Mouse (Mus musculus) small intestine, adult 2 months (tissue): Measurements from ENCODE around the gene Slc35g2. TPM values are rescaled to one million over a fixed set of nuclear protein-coding genes. Genes with fewer than 3 reads are reported as not detected.
A peak's percentile ranks its signal among the peaks of the same experiment; 100 is the strongest.

Experiments used
- H3K27ac ChIP-seq: fragments of 200-500 bp; 2 replicates; pipeline ENCODE4 v1.5.1; 2012; ENCODE audit warnings: low read depth, low read length, control low read depth, inconsistent platforms; ENCODE audit not compliant: insufficient read depth
- H3K27me3 ChIP-seq: fragments of 200-500 bp; 2 replicates; pipeline ENCODE4 v1.6.1; 2012; ENCODE audit warnings: mild to moderate bottlenecking, moderate library complexity, low read length, inconsistent platforms; ENCODE audit not compliant: control insufficient read depth, insufficient read depth
- H3K36me3 ChIP-seq: fragments of 200-500 bp; 2 replicates; pipeline ENCODE4 v1.6.1; 2012; ENCODE audit warnings: mild to moderate bottlenecking, low read length, control low read depth, inconsistent platforms; ENCODE audit not compliant: control insufficient read depth, insufficient read depth
- H3K4me1 ChIP-seq: fragments of 200-500 bp; 2 replicates; pipeline ENCODE4 v1.6.1; 2012; ENCODE audit warnings: low read length, inconsistent platforms, mixed read lengths; ENCODE audit not compliant: control insufficient read depth, insufficient read depth, insufficient read length
- H3K4me3 ChIP-seq: fragments of 200-500 bp; 2 replicates; pipeline ENCODE4 v1.5.1; 2012; ENCODE audit warnings: low read depth, mild to moderate bottlenecking, control low read depth, inconsistent platforms, low read length, moderate library complexity
- CTCF ChIP-seq: fragments of 200-500 bp; IDR thresholded peaks from 2 replicates; pipeline ENCODE4 v1.5.1; 2012; ENCODE audit warnings: low read depth, mild to moderate bottlenecking, control low read depth, inconsistent platforms, low read length, moderate library complexity, mixed read lengths; ENCODE audit not compliant: insufficient replicate concordance, insufficient read length; ENCODE audit errors: extremely low read depth
- POLR2A ChIP-seq: fragments of 200-500 bp; IDR thresholded peaks from 2 replicates; pipeline ENCODE4 v1.6.1; 2012; ENCODE audit warnings: low read depth, mild to moderate bottlenecking, control low read depth, inconsistent platforms, low read length, moderate library complexity
- WGBS: fragments of 180-500 bp; shearing (Covaris S2); methylation state at CpG from one replicate; pipeline ENCODE4 v1.1.7; 2018; 5-methylcytosine and 5-hydroxymethylcytosine counted together
- polyA plus RNA-seq: library from polyadenylated mRNA; depleted of rRNA; stranded (reverse); fragments of >200 nt; gene quantifications from 2 replicates; pipeline ENCODE4 v1.2.3, GENCODE M21; 2012

Slc35g2 gene
- polyA plus RNA-seq, 1 experiment, result 0.47 TPM

DNA sequence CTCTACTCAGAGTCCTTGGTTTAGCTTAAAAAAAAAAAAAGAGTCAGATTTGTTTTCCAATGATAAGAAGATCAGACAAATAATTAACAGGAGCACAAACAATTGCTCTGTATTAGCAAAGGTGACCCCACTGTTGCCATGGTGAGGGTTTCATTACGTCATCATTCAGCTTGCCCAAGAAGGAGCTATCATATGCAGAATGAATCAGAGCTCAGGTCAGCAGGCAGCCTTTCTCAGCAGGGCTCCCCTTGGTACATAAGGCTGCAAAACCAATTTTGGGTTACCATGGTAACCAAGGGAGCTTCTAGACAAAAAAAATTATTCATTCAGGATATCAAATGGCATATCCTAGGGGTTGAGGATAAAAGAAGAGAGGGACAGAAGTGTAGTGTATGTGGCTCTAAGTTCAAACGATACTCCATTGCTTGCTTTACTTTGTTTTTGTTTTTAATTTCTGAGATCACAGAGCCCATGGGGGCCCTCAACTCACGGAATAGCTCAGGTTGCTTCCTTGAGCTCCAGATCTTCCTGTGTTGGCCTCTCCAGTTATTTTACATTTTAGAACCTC lies 29.0 kb upstream of the Slc35g2 start:
- H3K27ac ChIP-seq, result no peak overlapping the region
- TF ChIP-seq CTCF (no peak), POLR2A (no peak)
- H3K27me3 ChIP-seq, result no peaks in the 10 kb centered on the region
- 75% methylated on average over 3 of the region's 3 CpGs for WGBS
- no peaks in the 10 kb centered on the region for H3K36me3 ChIP-seq
- H3K4me3 ChIP-seq, result no peak overlapping the region
- no peaks in the 10 kb centered on the region for H3K4me1 ChIP-seq

DNA sequence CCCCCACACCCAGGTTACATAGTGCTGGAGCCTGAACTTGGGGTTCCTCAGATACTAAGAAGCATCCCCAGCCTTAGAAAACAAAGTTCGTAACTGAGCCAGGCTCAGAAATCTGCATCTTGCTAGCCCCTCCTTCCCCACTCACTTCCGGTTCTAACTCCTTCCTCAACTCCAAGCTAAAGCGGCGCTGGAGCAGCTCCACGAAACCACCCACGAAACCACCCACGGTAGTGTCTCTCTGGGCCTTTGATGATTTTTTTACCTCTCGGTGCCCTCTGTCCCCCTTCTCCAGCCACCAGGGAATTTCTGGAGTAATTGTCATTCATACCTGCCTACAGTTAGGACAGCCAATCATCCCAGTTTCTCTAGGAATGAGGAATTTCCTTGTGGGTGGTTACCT lies 26.7 kb upstream of the Slc35g2 start, which contains the start of gene Stag1:
Gene Stag1 (plus strand): TSS at position 253 of the 400 bp plus-strand sequence.
- 91% methylated on average over 8 of the region's 8 CpGs for WGBS
- Histone ChIP-seq H3K4me3 (no peak within 1 kb of the TSS), H3K27ac (no peak within 1 kb of the TSS), H3K27me3 (no peaks in the 10 kb centered on the region), H3K4me1 (no peaks in the 10 kb centered on the region), H3K36me3 (no peaks in the 10 kb centered on the region)
- TF ChIP-seq POLR2A (no peak), CTCF (no peak)

DNA sequence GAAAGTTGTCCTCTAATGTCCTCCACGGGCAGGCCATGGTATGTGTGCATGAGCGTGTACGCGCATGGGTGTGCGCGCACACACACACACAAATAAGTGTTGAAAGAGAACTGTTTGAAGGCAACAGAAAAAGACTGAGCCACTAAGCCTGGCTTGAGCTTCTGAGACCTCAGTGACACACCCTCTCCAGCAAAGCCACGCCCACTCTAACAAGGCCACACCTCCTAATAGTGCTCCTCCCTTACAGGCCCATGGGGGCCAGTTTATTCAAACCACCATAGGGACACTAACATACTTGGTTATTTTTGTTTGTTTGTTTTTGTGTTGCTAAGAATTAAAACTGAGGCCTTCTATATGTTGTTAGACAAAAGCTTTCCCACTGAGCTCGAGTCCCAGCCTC lies 25.4 kb upstream of the Slc35g2 start:
- Histone ChIP-seq H3K4me1 (no peaks in the 10 kb centered on the region), H3K27me3 (no peaks in the 10 kb centered on the region), H3K27ac (no peak overlapping the region), H3K36me3 (no peaks in the 10 kb centered on the region), H3K4me3 (no peak overlapping the region)
- TF ChIP-seq CTCF, result no peak
- TF ChIP-seq POLR2A, result no peak
- 88% methylated on average over 8 of the region's 8 CpGs for WGBS

DNA sequence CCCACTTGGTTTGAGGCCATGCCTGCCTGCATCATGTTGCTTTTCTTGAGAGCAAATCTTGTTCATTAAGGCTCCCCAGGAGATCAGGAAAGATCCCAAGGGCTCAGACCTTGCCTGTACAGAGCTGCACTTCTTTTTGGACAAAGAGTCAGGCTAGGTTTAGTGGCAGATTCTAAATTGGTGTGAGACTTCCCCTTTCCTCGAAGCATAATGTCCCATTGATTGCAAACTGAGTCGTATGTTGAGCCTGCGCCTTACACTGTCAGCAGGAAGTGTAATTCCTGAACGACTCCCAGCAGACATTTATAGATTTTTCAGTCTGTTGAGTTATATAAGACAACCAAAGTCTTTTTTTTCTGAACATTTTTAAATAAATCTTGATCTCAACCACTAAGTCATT lies 19.6 kb upstream of the Slc35g2 start:
- TF ChIP-seq CTCF (no peak), POLR2A (no peak)
- Histone ChIP-seq H3K27me3 (no peaks in the 10 kb centered on the region), H3K36me3 (no peaks in the 10 kb centered on the region), H3K27ac (no peak overlapping the region), H3K4me1 (no peaks in the 10 kb centered on the region), H3K4me3 (no peak overlapping the region)
- WGBS, result 45% methylated on average over 4 of the region's 4 CpGs

DNA sequence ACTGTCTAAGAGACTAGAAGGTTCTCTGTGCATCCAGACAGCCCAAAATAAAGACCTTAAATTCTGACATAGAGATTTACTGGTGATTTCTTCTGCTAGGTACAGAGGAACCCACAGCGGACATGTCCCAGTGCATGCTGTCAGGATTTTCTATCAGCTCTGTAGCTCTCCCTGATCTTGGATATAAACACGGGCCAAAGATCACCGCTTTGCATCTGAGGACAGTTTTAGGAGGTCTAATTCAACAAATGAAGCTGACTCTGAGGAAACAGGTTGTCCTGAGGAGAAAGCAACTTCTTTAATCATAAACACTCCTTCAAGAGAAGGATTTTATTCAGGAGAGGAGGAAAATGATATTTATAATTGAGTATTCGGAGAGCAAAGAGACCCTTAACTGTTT lies 13.1 kb upstream of the Slc35g2 start:
- 0 out of 2 replicates have a peak overlapping the region, but pooled peaks have one; percentile 46 for H3K27ac ChIP-seq
- no peaks in the 10 kb centered on the region for H3K27me3 ChIP-seq
- peaks cover 11% of the 10 kb centered on the region for H3K4me1 ChIP-seq
- no peaks in the 10 kb centered on the region for H3K36me3 ChIP-seq
- H3K4me3 ChIP-seq, result no peak overlapping the region
- TF ChIP-seq POLR2A, result no peak
- TF ChIP-seq CTCF, result no peak
- WGBS, result 28% methylated on average over 4 of the region's 4 CpGs

DNA sequence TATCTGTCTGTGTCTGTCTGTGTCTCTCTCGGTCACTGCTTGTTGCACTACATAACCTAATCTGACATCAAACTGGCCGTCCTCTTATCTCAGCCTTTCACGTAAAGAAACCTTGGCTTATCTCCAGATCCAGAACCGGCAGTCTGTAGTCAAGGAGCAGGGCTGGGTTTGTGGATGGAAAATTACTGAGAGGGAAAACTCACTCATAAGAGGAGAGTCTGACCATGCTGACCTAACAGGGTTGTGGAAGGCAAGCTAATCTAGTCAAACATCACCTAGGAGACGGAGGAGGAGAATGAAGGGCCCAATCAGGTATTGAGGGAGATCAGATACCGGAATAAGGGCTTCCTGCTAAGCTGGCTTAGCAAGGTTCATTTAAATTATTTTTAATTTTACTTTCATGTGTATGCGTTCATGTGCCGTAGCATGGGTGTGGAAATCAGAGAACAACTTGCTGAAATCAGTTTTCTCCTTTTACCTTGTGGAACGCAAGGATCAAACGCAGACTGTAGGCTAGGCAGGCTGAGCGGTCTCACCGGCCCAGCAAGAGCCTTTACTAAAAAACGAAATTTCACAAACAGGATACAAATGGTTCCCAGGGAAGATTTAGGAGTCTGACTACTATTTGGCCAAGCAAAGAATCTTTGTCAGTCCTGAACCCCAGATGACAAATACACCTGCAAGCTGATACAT lies 12.1 kb upstream of the Slc35g2 start:
- H3K27me3 ChIP-seq, result no peaks in the 10 kb centered on the region
- TF ChIP-seq CTCF, result no peak
- no peak for TF ChIP-seq POLR2A
- H3K27ac ChIP-seq, result peak overlapping the region; percentile 46
- H3K4me1 ChIP-seq, result peaks cover 11% of the 10 kb centered on the region
- peak overlapping the region; percentile 13; the same call in 1 of the 2 replicates for H3K4me3 ChIP-seq
- 21% methylated on average over 13 of the region's 13 CpGs for WGBS
- H3K36me3 ChIP-seq, result no peaks in the 10 kb centered on the region

DNA sequence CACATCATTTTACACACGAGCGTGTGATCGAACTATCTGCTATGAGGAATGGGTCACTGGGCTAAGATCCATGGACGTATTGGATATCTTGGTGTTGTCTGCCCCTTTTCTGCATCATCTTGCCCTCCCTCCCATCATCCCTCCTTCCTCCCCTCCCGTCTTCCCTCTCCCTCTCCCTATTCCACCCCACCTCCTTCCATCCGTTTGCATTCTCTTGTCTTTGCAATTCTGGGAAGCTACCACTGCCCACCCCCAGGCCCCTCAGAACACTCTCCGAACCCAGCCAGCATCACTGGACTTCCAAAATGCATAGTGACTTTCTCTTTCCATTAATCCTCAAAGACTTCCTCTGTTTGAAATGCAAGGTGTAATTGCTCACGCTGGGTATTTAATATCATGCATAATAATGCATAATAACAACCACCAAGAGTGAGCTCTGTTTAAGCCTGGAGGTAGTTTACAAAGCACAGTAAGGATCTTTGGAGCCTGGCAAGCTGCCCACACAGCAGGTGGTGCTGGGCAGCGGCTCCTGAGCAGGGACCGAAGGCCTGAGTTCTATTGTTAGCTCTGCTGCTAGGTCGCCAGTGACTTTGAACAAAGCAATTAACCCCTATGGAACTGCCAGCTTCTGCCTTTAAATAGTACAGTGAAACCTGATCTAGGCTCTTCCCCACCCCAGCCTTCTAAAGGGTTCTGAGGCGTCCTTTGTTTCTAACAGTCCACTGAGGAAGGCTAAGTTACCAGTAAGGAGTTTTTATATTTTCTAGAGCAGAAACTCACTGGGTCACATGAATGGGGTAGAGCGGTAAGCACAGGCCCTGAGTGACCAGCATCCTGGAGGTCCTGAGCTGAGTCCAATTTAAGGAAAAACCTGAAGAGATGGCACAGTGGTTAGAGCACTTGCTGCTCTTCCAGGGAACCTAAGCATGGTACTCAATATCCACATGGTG lies 10.9 kb upstream of the Slc35g2 start:
- Histone ChIP-seq H3K27ac (peak overlapping the region; percentile 66), H3K4me1 (peaks cover 13% of the 10 kb centered on the region), H3K27me3 (no peaks in the 10 kb centered on the region), H3K36me3 (no peaks in the 10 kb centered on the region), H3K4me3 (no peak overlapping the region)
- 23% methylated on average over 13 of the region's 13 CpGs for WGBS
- TF ChIP-seq CTCF (no peak), POLR2A (no peak)
